Mouse (Mus musculus): ENCODE data around the gene Nxn. TPM values are rescaled to one million over a fixed set of nuclear protein-coding genes. Genes with fewer than 3 reads are reported as not detected.
"Not testable (repeated sequence)": the region's sequence is repeated elsewhere in the genome, so short reads cannot be mapped to it uniquely, and the experiment has no call there.

The Nxn gene
- total and polyA plus RNA-seq, 2 experiments from 2014 or later = 12.7 to 22.1 TPM

GRCm38 (mm10) chr11:76213841-76214240, 185.1 kb downstream of the Nxn start:
- Histone ChIP-seq H3K4me1 (ENCODE audit: insufficient read depth) (no peaks in the 10 kb centered on the region; the same call in 1 of the 2 replicates), H3K4me2 (ENCODE audit: low read depth) (no peak overlapping the region), H3K4me3 (ENCODE audit: low read depth, low read length) (no peak overlapping the region), H3K27ac (ENCODE audit: low read depth, low read length) (no peak overlapping the region), H3K27me3 (ENCODE audit: insufficient read depth, low read length) (no peaks in the 10 kb centered on the region), H3K9ac (no peak overlapping the region), H3K36me3 (ENCODE audit: insufficient read depth) (peaks cover 32% of the 10 kb centered on the region), H3K9me3 (ENCODE audit: low read length) (no peaks in the 10 kb centered on the region)
- WGBS = 49% methylated on average over 5 of the region's 5 CpGs
- TF ChIP-seq CTCF (IDR thresholded peaks at IDR 0.05; ENCODE audit: low read depth) = no peak
- no peak for ATAC-seq
- no peak for DNase-seq

GRCm38 (mm10) chr11:76211595-76211994, 187.3 kb downstream of the Nxn start:
- not testable (repeated sequence) for H3K27ac ChIP-seq (ENCODE audit: low read depth, low read length); H3K4me3 ChIP-seq (ENCODE audit: low read depth, low read length); DNase-seq; H3K4me1 ChIP-seq (ENCODE audit: insufficient read depth); ATAC-seq; H3K27me3 ChIP-seq (ENCODE audit: insufficient read depth, low read length); H3K9ac ChIP-seq; H3K4me2 ChIP-seq (ENCODE audit: low read depth); H3K9me3 ChIP-seq (ENCODE audit: low read length)
- 90% methylated on average over 5 of the region's 6 CpGs for WGBS
- peaks cover 53% of the 10 kb centered on the region for H3K36me3 ChIP-seq (ENCODE audit: insufficient read depth)

- H3K27me3 ChIP-seq (ENCODE audit: insufficient read depth, low read length) = no peaks in the 10 kb centered on the region
- no peak overlapping the region for H3K4me2 ChIP-seq (ENCODE audit: low read depth)
- peaks cover 65% of the 10 kb centered on the region for H3K36me3 ChIP-seq (ENCODE audit: insufficient read depth)
- no peak for TF ChIP-seq CTCF (IDR thresholded peaks at IDR 0.05; ENCODE audit: low read depth)
- no peaks in the 10 kb centered on the region for H3K9me3 ChIP-seq (ENCODE audit: low read length)
- no peak overlapping the region for H3K4me3 ChIP-seq (ENCODE audit: low read depth, low read length)
- no peaks in the 10 kb centered on the region for H3K4me1 ChIP-seq (ENCODE audit: insufficient read depth)
- no peak overlapping the region for H3K9ac ChIP-seq
- ATAC-seq = no peak
- no peak for DNase-seq
- H3K27ac ChIP-seq (ENCODE audit: low read depth, low read length) = no peak overlapping the region
- whole genome bisulfite sequencing = 82% methylated on average over 13 of the region's 13 CpGs
Measured at GRCm38 (mm10) chr11:76210228-76210985, 188.5 kb downstream of the Nxn start.

Other genes with a start within 250 kb of the Nxn start
- 49.4 and 56.6 TPM in 2 replicates for gene Vps53, start 219.5 kb downstream of the Nxn start, total RNA-seq (2014; rRNA removed)
- gene Vps53, start 219.5 kb downstream of the Nxn start, polyA plus RNA-seq (2015; fragmentation: Nextera tagmentation; extraction: Ambion mirVana) = 59.1 and 63.2 TPM in 2 replicates
- 25.1 TPM in 2 replicates for gene Fam57a, start 219.5 kb downstream of the Nxn start, total RNA-seq (2014; rRNA removed)
- 14.3 and 17.4 TPM in 2 replicates for gene Fam57a, start 219.5 kb downstream of the Nxn start, polyA plus RNA-seq (2015; fragmentation: Nextera tagmentation; extraction: Ambion mirVana)
- 0.43 TPM in 1 of 2 replicates, not detected in the other for gene Dbil5, start 181.5 kb downstream of the Nxn start, total RNA-seq (2014; rRNA removed)
- gene Dbil5, start 181.5 kb downstream of the Nxn start, polyA plus RNA-seq (2015; fragmentation: Nextera tagmentation; extraction: Ambion mirVana) = 0.89 and 1.2 TPM in 2 replicates
- gene Gemin4, start 181.5 kb downstream of the Nxn start, total RNA-seq (2014; rRNA removed) = 11.5 and 12.2 TPM in 2 replicates
- gene Gemin4, start 181.5 kb downstream of the Nxn start, polyA plus RNA-seq (2015; fragmentation: Nextera tagmentation; extraction: Ambion mirVana) = 6.9 and 8.7 TPM in 2 replicates
- 15.1 and 18.2 TPM in 2 replicates for gene Mrm3, start 155.4 kb downstream of the Nxn start, total RNA-seq (2014; rRNA removed)
- gene Mrm3, start 155.4 kb downstream of the Nxn start, polyA plus RNA-seq (2015; fragmentation: Nextera tagmentation; extraction: Ambion mirVana) = 20.8 and 22.2 TPM in 2 replicates
- gene Glod4, start 155.4 kb downstream of the Nxn start, total RNA-seq (2014; rRNA removed) = 79.7 and 90.6 TPM in 2 replicates
- 110 and 126 TPM in 2 replicates for gene Glod4, start 155.4 kb downstream of the Nxn start, polyA plus RNA-seq (2015; fragmentation: Nextera tagmentation; extraction: Ambion mirVana)
- gene Timm22, start 7.8 kb upstream of the Nxn start, total RNA-seq (2014; rRNA removed) = 48.6 and 56.6 TPM in 2 replicates
- 93.2 and 98.2 TPM in 2 replicates for gene Timm22, start 7.8 kb upstream of the Nxn start, polyA plus RNA-seq (2015; fragmentation: Nextera tagmentation; extraction: Ambion mirVana)
- gene Abr, start 223.2 kb upstream of the Nxn start, total RNA-seq (2014; rRNA removed) = 241 and 262 TPM in 2 replicates
- 99.1 and 110 TPM in 2 replicates for gene Abr, start 223.2 kb upstream of the Nxn start, polyA plus RNA-seq (2015; fragmentation: Nextera tagmentation; extraction: Ambion mirVana)

Data from forebrain, postnatal 0 days (tissue).